Mouse (Mus musculus): ENCODE results near the gene Cdc42se1. TPM values are rescaled to one million over a fixed set of nuclear protein-coding genes. Genes with fewer than 3 reads are reported as not detected.

Gene Cdc42se1
- 65.4 and 66.6 TPM in 2 replicates for polyA plus RNA-seq (2012; rRNA removed)

- peak within 1 kb of the TSS; percentile 77 for H3K4me3 ChIP-seq (ENCODE audit: insufficient read depth, low read length)
- peak within 1 kb of the TSS; percentile 99 for H3K27ac ChIP-seq (ENCODE audit: insufficient read depth, low read length)
- H3K4me1 ChIP-seq (ENCODE audit: control insufficient read depth, insufficient read depth, low read length), result peaks cover 10% of the 10 kb centered on the region
- TF ChIP-seq CTCF (IDR thresholded peaks at IDR 0.05; ENCODE audit: extremely low read depth, insufficient read depth, low read length) (no peak), POLR2A (IDR thresholded peaks at IDR 0.05; ENCODE audit: extremely low read depth, insufficient read depth, low read length) (peak; percentile 96)
Observed at GRCm38 (mm10) chr3:95228148-95228893, at the start of gene Cdc42se1. Gene Cdc42se1, plus strand, starts transcription at chr3:95228732.

- no peak for TF ChIP-seq POLR2A (IDR thresholded peaks at IDR 0.05; ENCODE audit: extremely low read depth, insufficient read depth, low read length)
- no peak for TF ChIP-seq CTCF (IDR thresholded peaks at IDR 0.05; ENCODE audit: extremely low read depth, insufficient read depth, low read length)
- Histone ChIP-seq H3K4me3 (ENCODE audit: insufficient read depth, low read length) (no peak overlapping the region), H3K4me1 (ENCODE audit: control insufficient read depth, insufficient read depth, low read length) (no peaks in the 10 kb centered on the region), H3K27ac (ENCODE audit: insufficient read depth, low read length) (no peak overlapping the region)
Observed at GRCm38 (mm10) chr3:95178948-95179347, 49.6 kb upstream of the Cdc42se1 start.

GRCm38 (mm10) chr3:95179890-95180289 lies 48.6 kb upstream of the Cdc42se1 start:
- Histone ChIP-seq H3K4me3 (ENCODE audit: insufficient read depth, low read length) (no peak overlapping the region), H3K4me1 (ENCODE audit: control insufficient read depth, insufficient read depth, low read length) (no peaks in the 10 kb centered on the region)
- no peak for TF ChIP-seq CTCF (IDR thresholded peaks at IDR 0.05; ENCODE audit: extremely low read depth, insufficient read depth, low read length)
- TF ChIP-seq POLR2A (IDR thresholded peaks at IDR 0.05; ENCODE audit: extremely low read depth, insufficient read depth, low read length), result no peak

DNA sequence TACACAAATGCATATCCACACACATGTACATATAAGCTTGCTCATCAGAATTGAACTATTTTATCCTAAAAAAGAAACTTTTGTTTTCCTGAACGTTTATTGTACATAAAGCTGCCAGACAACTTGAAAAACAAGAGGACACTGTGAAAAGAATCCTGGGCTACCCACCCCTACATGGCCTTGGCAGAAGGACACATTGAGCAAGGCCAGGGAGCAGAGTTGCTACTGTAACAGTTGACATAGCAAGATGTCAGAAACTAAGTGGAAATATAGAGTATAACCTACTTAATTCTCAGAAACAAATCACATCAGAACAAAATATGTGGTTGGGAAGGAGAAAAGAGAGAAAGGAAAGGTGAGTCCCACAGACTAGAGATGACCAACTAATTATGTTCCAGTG lies 46.7 kb upstream of the Cdc42se1 start:
- no peaks in the 10 kb centered on the region for H3K4me1 ChIP-seq (ENCODE audit: control insufficient read depth, insufficient read depth, low read length)
- no peak overlapping the region for H3K4me3 ChIP-seq (ENCODE audit: insufficient read depth, low read length)
- no peak for TF ChIP-seq POLR2A (IDR thresholded peaks at IDR 0.05; ENCODE audit: extremely low read depth, insufficient read depth, low read length)
- no peak for TF ChIP-seq CTCF (IDR thresholded peaks at IDR 0.05; ENCODE audit: extremely low read depth, insufficient read depth, low read length)
- no peak overlapping the region for H3K27ac ChIP-seq (ENCODE audit: insufficient read depth, low read length)

More at GRCm38 (mm10) chr3:95179890-95180289, 48.6 kb upstream of the Cdc42se1 start:
- H3K27ac ChIP-seq (ENCODE audit: insufficient read depth, low read length), result no peak overlapping the region

- TF ChIP-seq POLR2A (IDR thresholded peaks at IDR 0.05; ENCODE audit: extremely low read depth, insufficient read depth, low read length) (no peak), CTCF (IDR thresholded peaks at IDR 0.05; ENCODE audit: extremely low read depth, insufficient read depth, low read length) (no peak)
- H3K27ac ChIP-seq (ENCODE audit: insufficient read depth, low read length), result no peak overlapping the region
- no peak overlapping the region for H3K4me3 ChIP-seq (ENCODE audit: insufficient read depth, low read length)
- no peaks in the 10 kb centered on the region for H3K4me1 ChIP-seq (ENCODE audit: control insufficient read depth, insufficient read depth, low read length)
Observed at GRCm38 (mm10) chr3:95184796-95185577, 43.5 kb upstream of the Cdc42se1 start.

GRCm38 (mm10) chr3:95186100-95186499 lies 42.4 kb upstream of the Cdc42se1 start:
- TF ChIP-seq POLR2A (IDR thresholded peaks at IDR 0.05; ENCODE audit: extremely low read depth, insufficient read depth, low read length), result no peak
- TF ChIP-seq CTCF (IDR thresholded peaks at IDR 0.05; ENCODE audit: extremely low read depth, insufficient read depth, low read length), result no peak
- no peak overlapping the region for H3K4me3 ChIP-seq (ENCODE audit: insufficient read depth, low read length)
- no peak overlapping the region for H3K27ac ChIP-seq (ENCODE audit: insufficient read depth, low read length)
- no peaks in the 10 kb centered on the region for H3K4me1 ChIP-seq (ENCODE audit: control insufficient read depth, insufficient read depth, low read length)

DNA sequence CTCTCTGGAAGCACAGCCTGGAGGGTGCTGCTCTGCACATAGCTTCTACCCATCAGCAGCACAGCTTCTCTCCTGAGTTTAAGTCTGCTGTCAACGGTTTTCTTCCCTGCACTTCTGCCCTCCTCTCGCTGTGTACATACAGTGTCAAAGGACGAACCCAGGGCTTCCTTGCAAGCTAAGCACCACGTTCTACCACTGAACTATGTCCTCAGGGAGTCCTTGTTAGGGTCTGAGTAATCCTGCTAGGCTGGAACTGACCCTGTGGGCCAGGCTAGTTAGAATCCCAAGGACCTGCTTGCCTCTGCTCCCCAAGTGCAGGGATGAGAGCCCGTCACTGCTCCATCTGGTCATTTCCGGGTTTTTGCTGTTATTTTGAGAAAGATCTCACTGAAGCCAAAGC lies 41.6 kb upstream of the Cdc42se1 start:
- H3K4me3 ChIP-seq (ENCODE audit: insufficient read depth, low read length), result no peak overlapping the region
- H3K4me1 ChIP-seq (ENCODE audit: control insufficient read depth, insufficient read depth, low read length), result no peaks in the 10 kb centered on the region
- no peak for TF ChIP-seq POLR2A (IDR thresholded peaks at IDR 0.05; ENCODE audit: extremely low read depth, insufficient read depth, low read length)
- no peak for TF ChIP-seq CTCF (IDR thresholded peaks at IDR 0.05; ENCODE audit: extremely low read depth, insufficient read depth, low read length)
- H3K27ac ChIP-seq (ENCODE audit: insufficient read depth, low read length), result no peak overlapping the region

- H3K27ac ChIP-seq (ENCODE audit: insufficient read depth, low read length), result no peak overlapping the region
- H3K4me1 ChIP-seq (ENCODE audit: control insufficient read depth, insufficient read depth, low read length), result no peaks in the 10 kb centered on the region
- H3K4me3 ChIP-seq (ENCODE audit: insufficient read depth, low read length), result no peak overlapping the region
- TF ChIP-seq POLR2A (IDR thresholded peaks at IDR 0.05; ENCODE audit: extremely low read depth, insufficient read depth, low read length) (no peak), CTCF (IDR thresholded peaks at IDR 0.05; ENCODE audit: extremely low read depth, insufficient read depth, low read length) (no peak)
Observed at GRCm38 (mm10) chr3:95194721-95195135, 33.8 kb upstream of the Cdc42se1 start.

- peaks cover 2% of the 10 kb centered on the region; the same call in 1 of the 2 replicates for H3K4me1 ChIP-seq (ENCODE audit: control insufficient read depth, insufficient read depth, low read length)
- no peak overlapping the region for H3K27ac ChIP-seq (ENCODE audit: insufficient read depth, low read length)
- no peak overlapping the region for H3K4me3 ChIP-seq (ENCODE audit: insufficient read depth, low read length)
- no peak for TF ChIP-seq CTCF (IDR thresholded peaks at IDR 0.05; ENCODE audit: extremely low read depth, insufficient read depth, low read length)
- TF ChIP-seq POLR2A (IDR thresholded peaks at IDR 0.05; ENCODE audit: extremely low read depth, insufficient read depth, low read length), result no peak
Observed at GRCm38 (mm10) chr3:95195772-95196171, 32.8 kb upstream of the Cdc42se1 start.
